In the genomic region with DNA sequence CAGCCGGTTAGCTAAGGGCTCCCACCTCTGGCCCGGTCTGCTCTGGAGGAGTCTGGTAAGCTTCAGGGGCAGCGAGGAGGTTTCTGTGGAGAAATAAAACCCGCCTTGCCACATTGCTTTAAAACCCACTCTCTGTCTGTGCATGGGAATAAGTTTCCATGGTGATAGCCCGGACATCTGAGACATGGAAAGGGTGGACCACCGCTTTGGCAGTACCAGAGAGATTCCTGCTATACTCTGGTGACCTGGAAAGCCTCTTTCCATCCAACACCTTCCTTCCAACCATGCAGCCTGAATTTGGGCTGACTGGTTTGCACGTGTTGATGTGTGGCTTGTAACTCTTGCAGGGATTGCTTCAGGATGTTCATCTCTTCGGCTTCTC, we compare ENCODE assay signal across 10 mouse cellular contexts. TPM values are rescaled to one million over a fixed set of nuclear protein-coding genes. Genes with fewer than 3 reads are reported as not detected.
A peak's percentile ranks its signal among the peaks of the same experiment; 100 is the strongest.
DNase-seq lines count a peak whose midpoint lies in the region; ATAC-seq and TF ChIP-seq lines count a peak whose summit lies in the region.
"Had no signal": no experiment of that assay in that cellular context is flagged by ENCODE, and none has a peak within 500 bp of the region (broad histone marks: within the 10 kb centered on the region; RNA-seq: fewer than 3 reads in every experiment).

No protein-coding gene starts in this region.

- DNase-seq in forebrain, postnatal 0 days: peak; percentile 26
- peak; percentile 89 for DNase-seq in midbrain, embryonic 11.5 days (ENCODE audit: low spot score, missing footprints)
- no peak for DNase-seq in left cerebral cortex, postnatal 4 days
- no peak for DNase-seq in right cerebral cortex, adult 18-20 months

- peak overlapping the region; percentile 21; the same call in 1 of the 2 replicates for H3K27ac ChIP-seq in intestine, embryonic 16.5 days (ENCODE audit: low read length)
- H3K27ac ChIP-seq in intestine, postnatal 0 days (ENCODE audit: low read depth, low read length): no peak overlapping the region
- H3K27ac ChIP-seq in embryonic facial prominence, embryonic 13.5 days: peak overlapping the region; percentile 80
- peak overlapping the region; percentile 66 for H3K27ac ChIP-seq in forebrain, postnatal 0 days (ENCODE audit: low read depth, low read length)
- no peak overlapping the region for H3K27ac ChIP-seq in midbrain, embryonic 11.5 days (ENCODE audit: low read depth, low read length)

- no peaks in the 10 kb centered on the region for H3K9me3 ChIP-seq in intestine, embryonic 16.5 days (ENCODE audit: control insufficient read depth, low read length)
- no peaks in the 10 kb centered on the region for H3K9me3 ChIP-seq in intestine, postnatal 0 days (ENCODE audit: control insufficient read depth)
- no peaks in the 10 kb centered on the region for H3K9me3 ChIP-seq in embryonic facial prominence, embryonic 13.5 days
- no peaks in the 10 kb centered on the region for H3K9me3 ChIP-seq in forebrain, postnatal 0 days (ENCODE audit: low read length)
- H3K9me3 ChIP-seq in midbrain, embryonic 11.5 days (ENCODE audit: control insufficient read depth, low read length): no peaks in the 10 kb centered on the region

- no peak overlapping the region for H3K4me3 ChIP-seq in intestine, embryonic 16.5 days (ENCODE audit: low read length)
- no peak overlapping the region for H3K4me3 ChIP-seq in intestine, postnatal 0 days (ENCODE audit: low read depth, low read length)
- H3K4me3 ChIP-seq in embryonic facial prominence, embryonic 13.5 days: no peak overlapping the region
- no peak overlapping the region for H3K4me3 ChIP-seq in forebrain, postnatal 0 days (ENCODE audit: low read depth, low read length)
- no peak overlapping the region for H3K4me3 ChIP-seq in midbrain, embryonic 11.5 days (ENCODE audit: low read depth, low read length)
- H3K4me3 ChIP-seq: erythroblast, embryonic 14.5 days; heart, adult 2 months had no signal

- H3K27me3 ChIP-seq in intestine, embryonic 16.5 days (replicated peaks; ENCODE audit: control insufficient read depth, insufficient read depth, low read length): no peaks in the 10 kb centered on the region
- H3K27me3 ChIP-seq in intestine, postnatal 0 days (replicated peaks; ENCODE audit: control insufficient read depth, insufficient read depth, low read length): no peaks in the 10 kb centered on the region
- no peaks in the 10 kb centered on the region for H3K27me3 ChIP-seq in embryonic facial prominence, embryonic 13.5 days
- no peaks in the 10 kb centered on the region for H3K27me3 ChIP-seq in forebrain, postnatal 0 days (ENCODE audit: insufficient read depth, low read length)
- no peaks in the 10 kb centered on the region for H3K27me3 ChIP-seq in midbrain, embryonic 11.5 days (ENCODE audit: control insufficient read depth, insufficient read depth, low read length)

- TF ChIP-seq CTCF in intestine, postnatal 0 days (IDR thresholded peaks at IDR 0.05; ENCODE audit: low read depth): no peak
- TF ChIP-seq CTCF in forebrain, postnatal 0 days (IDR thresholded peaks at IDR 0.05; ENCODE audit: low read depth): no peak

- WGBS in intestine, embryonic 16.5 days: 47% methylated on average over 8 of the region's 8 CpGs
- WGBS in intestine, postnatal 0 days: 67% methylated on average over 8 of the region's 8 CpGs
- 20% methylated on average over 8 of the region's 8 CpGs for WGBS in embryonic facial prominence, embryonic 13.5 days
- WGBS in forebrain, postnatal 0 days: 41% methylated on average over 8 of the region's 8 CpGs
- WGBS in midbrain, embryonic 11.5 days: 19% methylated on average over 8 of the region's 8 CpGs

- no peak for ATAC-seq in intestine, embryonic 16.5 days
- no peak for ATAC-seq in intestine, postnatal 0 days
- ATAC-seq in embryonic facial prominence, embryonic 13.5 days (ENCODE audit: insufficient number of reproducible peaks, insufficient read depth, low FRiP score, low TSS enrichment, low read depth): no peak
- peak; percentile 60 for ATAC-seq in forebrain, postnatal 0 days
- ATAC-seq in midbrain, embryonic 11.5 days (ENCODE audit: low FRiP score): peak; percentile 36; the same call in 1 of the 2 replicates
- ATAC-seq in activated CD4-positive, CD25-positive, alpha-beta regulatory T cell, adult 4 months: no peak

- intact Hi-C loops in left cerebral cortex, postnatal 4 days (cut with DNase I): no loop called here

- H3K36me3 ChIP-seq in intestine, embryonic 16.5 days (ENCODE audit: control insufficient read depth, insufficient read depth, low read length): no peaks in the 10 kb centered on the region
- H3K36me3 ChIP-seq in intestine, postnatal 0 days (ENCODE audit: control insufficient read depth, insufficient read depth): no peaks in the 10 kb centered on the region
- H3K36me3 ChIP-seq in embryonic facial prominence, embryonic 13.5 days: peaks cover 23% of the 10 kb centered on the region
- H3K36me3 ChIP-seq in forebrain, postnatal 0 days (ENCODE audit: insufficient read depth): no peaks in the 10 kb centered on the region
- H3K36me3 ChIP-seq in midbrain, embryonic 11.5 days (ENCODE audit: control insufficient read depth, insufficient read depth, low read length): no peaks in the 10 kb centered on the region

- no peak overlapping the region for H3K4me2 ChIP-seq in intestine, embryonic 16.5 days (ENCODE audit: low read depth, low read length)
- no peak overlapping the region for H3K4me2 ChIP-seq in intestine, postnatal 0 days (replicated peaks; ENCODE audit: low read depth)
- peak overlapping the region; percentile 28; the same call in 1 of the 2 replicates for H3K4me2 ChIP-seq in embryonic facial prominence, embryonic 13.5 days
- no peak overlapping the region for H3K4me2 ChIP-seq in forebrain, postnatal 0 days (ENCODE audit: low read depth)
- no peak overlapping the region for H3K4me2 ChIP-seq in midbrain, embryonic 11.5 days

- no peak overlapping the region for H3K9ac ChIP-seq in intestine, embryonic 16.5 days (ENCODE audit: low read depth, low read length)
- no peak overlapping the region for H3K9ac ChIP-seq in intestine, postnatal 0 days (ENCODE audit: low read depth, low read length)
- H3K9ac ChIP-seq in embryonic facial prominence, embryonic 13.5 days: 0 out of 2 replicates have a peak overlapping the region, but pooled peaks have one; percentile 21
- H3K9ac ChIP-seq in forebrain, postnatal 0 days: no peak overlapping the region
- H3K9ac ChIP-seq in midbrain, embryonic 11.5 days (ENCODE audit: low read length): no peak overlapping the region

- H3K4me1 ChIP-seq in intestine, embryonic 16.5 days (ENCODE audit: control insufficient read depth, insufficient read depth, low read length): peaks cover 20% of the 10 kb centered on the region
- H3K4me1 ChIP-seq in intestine, postnatal 0 days (replicated peaks; ENCODE audit: control insufficient read depth, insufficient read depth, low read length): no peaks in the 10 kb centered on the region; the same call in 1 of the 2 replicates
- peaks cover 53% of the 10 kb centered on the region for H3K4me1 ChIP-seq in embryonic facial prominence, embryonic 13.5 days
- H3K4me1 ChIP-seq in forebrain, postnatal 0 days (ENCODE audit: insufficient read depth): peaks cover 5% of the 10 kb centered on the region
- H3K4me1 ChIP-seq in midbrain, embryonic 11.5 days (ENCODE audit: control insufficient read depth, insufficient read depth, low read length): peaks cover 34% of the 10 kb centered on the region

RNA-seq across cellular contexts. Expression of gene Mrc2, which starts 21.2 kb away (rescaled TPM):
- 6.8 and 6.9 TPM in 2 replicates for polyA plus RNA-seq in intestine, embryonic 16.5 days (2015; fragmentation: Nextera tagmentation; extraction: Ambion mirVana)
- polyA plus RNA-seq in intestine, postnatal 0 days (2015; fragmentation: Nextera tagmentation; extraction: Ambion mirVana): 1.7 TPM in 2 replicates
- polyA plus RNA-seq in embryonic facial prominence, embryonic 13.5 days (2015; fragmentation: Nextera tagmentation; extraction: Ambion mirVana): 30.8 and 31.1 TPM in 2 replicates
- total RNA-seq in forebrain, postnatal 0 days (2014; rRNA removed): 8.2 and 13.2 TPM in 2 replicates
- 2.3 and 2.4 TPM in 2 replicates for polyA plus RNA-seq in forebrain, postnatal 0 days (2015; fragmentation: Nextera tagmentation; extraction: Ambion mirVana)
- 6.7 and 7.0 TPM in 2 replicates for polyA plus RNA-seq in midbrain, embryonic 11.5 days (2014; fragmentation: Nextera tagmentation; extraction: Ambion mirVana)
- 10 to 100 TPM; 13.4 to 13.5 TPM for total RNA-seq in left cerebral cortex, postnatal 4 days (2021)
- polyA plus RNA-seq in activated CD4-positive, CD25-positive, alpha-beta regulatory T cell, adult 4 months (2017; shearing (Covaris generic)): not detected

Comparison
In these comparisons a context has a peak if more than half of its experiments do, and no peak if none do; other contexts are left out.
1. H3K27ac ChIP-seq: peak in intestine, embryonic 16.5 days (single experiment), embryonic facial prominence, embryonic 13.5 days (single experiment) and forebrain, postnatal 0 days (single experiment); none in intestine, postnatal 0 days (single experiment) and midbrain, embryonic 11.5 days (single experiment).
2. ATAC-seq: peak in forebrain, postnatal 0 days (single experiment) and midbrain, embryonic 11.5 days (single experiment); none in intestine, embryonic 16.5 days (single experiment), intestine, postnatal 0 days (single experiment), embryonic facial prominence, embryonic 13.5 days (single experiment) and activated CD4-positive, CD25-positive, alpha-beta regulatory T cell, adult 4 months (single experiment).
3. DNase-seq: peak in forebrain, postnatal 0 days (single experiment) and midbrain, embryonic 11.5 days (single experiment); none in left cerebral cortex, postnatal 4 days (single experiment) and right cerebral cortex, adult 18-20 months (single experiment).